Mouse (Mus musculus) CH12.LX (cell line): ENCODE results near the gene Gm10428. TPM values are rescaled to one million over a fixed set of nuclear protein-coding genes. Genes with fewer than 3 reads are reported as not detected.
A peak's percentile ranks its signal among the peaks of the same experiment; 100 is the strongest.

Experiments
- DNase-seq: peaks from one replicate; pipeline ENCODE4 v3.0.0-alpha.2; 2013; ENCODE audit errors: extremely low read depth
- H3K27ac ChIP-seq: 2 replicates; pipeline ENCODE4 v1.5.1; 2012; ENCODE audit warnings: low read depth, mild to moderate bottlenecking, control low read depth, moderate library complexity; ENCODE audit not compliant: insufficient read depth
- H3K27me3 ChIP-seq: replicated peaks from 2 replicates; pipeline ENCODE3; 2012; ENCODE audit warnings: inconsistent platforms
- H3K36me3 ChIP-seq, 2 experiments: replicated peaks in 1 of 2; 2 replicates each; pipeline versions ENCODE3 to v1.6.1; 2012; ENCODE audit warnings: inconsistent platforms in 1 of 2, low read length in 1 of 2, mild to moderate bottlenecking in 1 of 2, mixed read lengths in 1 of 2, moderate library complexity in 1 of 2; ENCODE audit not compliant: control insufficient read depth in 1 of 2, insufficient read depth in 1 of 2
- H3K4me1 ChIP-seq, 2 experiments: 2 replicates each; pipeline ENCODE4 v1.6.1; 2012; ENCODE audit warnings: inconsistent platforms in 1 of 2, moderate library complexity in 1 of 2; ENCODE audit not compliant: insufficient read depth in 2 of 2, control insufficient read depth in 1 of 2
- H3K4me2 ChIP-seq: 2 replicates; pipeline ENCODE4 v1.6.1; 2012; ENCODE audit warnings: low read depth, mild to moderate bottlenecking, control low read depth; ENCODE audit not compliant: poor library complexity, insufficient read depth, severe bottlenecking
- H3K4me3 ChIP-seq, 3 experiments: fragments of 150-350 bp in 1 of 3; sonication (generic) in 1 of 3; replicated peaks in 1 of 3; 2 replicates each; pipeline versions ENCODE3 to v1.5.1; 2011 to 2012; ENCODE audit warnings: low read depth in 2 of 3, low read length in 2 of 3, mild to moderate bottlenecking in 2 of 3, moderate library complexity in 2 of 3, control low read depth in 1 of 3, improper control_type of control experiment in 1 of 3, inconsistent platforms in 1 of 3, mixed read lengths in 1 of 3; ENCODE audit not compliant: poor library complexity in 1 of 3
- H3K79me2 ChIP-seq: replicated peaks from 2 replicates; pipeline ENCODE4 v1.6.1; 2012; ENCODE audit warnings: mild to moderate bottlenecking, moderate library complexity; ENCODE audit not compliant: control insufficient read depth, poor library complexity, insufficient read depth, severe bottlenecking; ENCODE audit errors: extremely low read depth
- H3K9ac ChIP-seq: 2 replicates; pipeline ENCODE4 v1.6.1; 2012; ENCODE audit warnings: low read depth, mild to moderate bottlenecking, control low read depth, moderate library complexity; ENCODE audit not compliant: insufficient read depth
- H3K9me3 ChIP-seq: replicated peaks from 2 replicates; pipeline ENCODE3; 2012; ENCODE audit warnings: low read length, inconsistent platforms, mixed read lengths
- BHLHE40 ChIP-seq: IDR thresholded peaks from 2 replicates; pipeline ENCODE4 v1.6.1; 2011; ENCODE audit warnings: mild to moderate bottlenecking, low read depth, low read length, improper control_type of control experiment
- CTCF ChIP-seq, 2 experiments: IDR thresholded peaks in 1 of 2; conservative IDR thresholded peaks in 1 of 2; 2 replicates each; pipeline ENCODE4 v1.5.1; 2011 to 2012; ENCODE audit warnings: low read depth in 2 of 2, low read length in 2 of 2, improper control_type of control experiment in 1 of 2, inconsistent platforms in 1 of 2, mild to moderate bottlenecking in 1 of 2, moderate library complexity in 1 of 2
- E2F4 ChIP-seq: IDR thresholded peaks from 2 replicates; pipeline ENCODE4 v1.6.1; 2011; ENCODE audit warnings: low read depth, low read length, improper control_type of control experiment; ENCODE audit not compliant: insufficient replicate concordance
- ELF1 ChIP-seq: IDR thresholded peaks from 2 replicates; pipeline ENCODE4 v1.6.1; 2014; ENCODE audit warnings: low read depth, mild to moderate bottlenecking, inconsistent platforms, low read length, improper control_type of control experiment
- KAT2A ChIP-seq: IDR thresholded peaks from 2 replicates; pipeline ENCODE4 v1.6.1; 2012; ENCODE audit warnings: low read length, improper control_type of control experiment, inconsistent platforms; ENCODE audit not compliant: insufficient replicate concordance
- MAZ ChIP-seq: IDR thresholded peaks from 2 replicates; pipeline ENCODE4 v1.6.1; 2012; ENCODE audit warnings: low read depth, mild to moderate bottlenecking, inconsistent platforms, low read length, improper control_type of control experiment, moderate library complexity
- MXI1 ChIP-seq: IDR thresholded peaks from 2 replicates; pipeline ENCODE4 v1.6.1; 2011; ENCODE audit warnings: mild to moderate bottlenecking, low read depth, low read length, improper control_type of control experiment
- RCOR1 ChIP-seq: conservative IDR thresholded peaks from 2 replicates; pipeline ENCODE4 v1.6.1; 2012; ENCODE audit warnings: low read depth, mild to moderate bottlenecking, inconsistent platforms, low read length, improper control_type of control experiment
- SMC3 ChIP-seq: IDR thresholded peaks from 2 replicates; pipeline ENCODE4 v1.6.1; 2011; ENCODE audit warnings: low read depth, low read length, improper control_type of control experiment
- USF2 ChIP-seq: conservative IDR thresholded peaks from 2 replicates; pipeline ENCODE4 v1.6.1; 2011; ENCODE audit warnings: low read depth, low read length, improper control_type of control experiment
- ZC3H11A ChIP-seq: IDR thresholded peaks from 2 replicates; pipeline ENCODE4 v1.6.1; 2012; ENCODE audit warnings: low read depth, mild to moderate bottlenecking, inconsistent platforms, low read length, improper control_type of control experiment
- ZKSCAN1 ChIP-seq: IDR thresholded peaks from 2 replicates; pipeline ENCODE4 v1.6.1; 2012; ENCODE audit warnings: low read depth, inconsistent platforms, low read length, improper control_type of control experiment, borderline replicate concordance
- ZMIZ1 ChIP-seq: IDR thresholded peaks from 2 replicates; pipeline ENCODE4 v1.6.1; 2012; ENCODE audit warnings: low read depth, mild to moderate bottlenecking, inconsistent platforms, low read length, improper control_type of control experiment
- ZNF384 ChIP-seq: IDR thresholded peaks from 2 replicates; pipeline ENCODE4 v1.6.1; 2012; ENCODE audit warnings: low read depth, low read length, improper control_type of control experiment, inconsistent platforms
- dilution Hi-C: fragments of 300-500 bp; cut with MboI; formaldehyde crosslinking; loops from 2 replicates; pipeline ENCODE4 v1.14.3; 2020; ENCODE audit warnings: low sequenced_read_pairs; ENCODE audit not compliant: extremely low pct_unique_long_range_greater_than_20kb, extremely low pct_ligation_motif_present
- in situ Hi-C: fragments of 300-500 bp; cut with MboI; formaldehyde crosslinking; loops from 3 replicates; pipeline ENCODE4 v1.14.3; 2019; ENCODE audit warnings: low sequenced_read_pairs, low pct_ligation_motif_present, low pct_unique_long_range_greater_than_20kb, mixed read lengths
- polyA plus RNA-seq: library from polyadenylated mRNA; unstranded; fragments of >175 nt; gene quantifications from 2 replicates; pipeline ENCODE4 v1.2.1, GENCODE M21; 2012; ENCODE audit warnings: low read depth; ENCODE audit not compliant: insufficient read length
- total RNA-seq, 2 experiments: library from RNA; depleted of rRNA; stranded (reverse); fragments of 300-350 nt in 1 of 2; fragments of >200 nt in 1 of 2; gene quantifications; 2 replicates each; pipeline ENCODE4 v1.2.3; 2012 to 2014

Gene Gm10428
- total and polyA plus RNA-seq, 3 experiments: not detected

DNA sequence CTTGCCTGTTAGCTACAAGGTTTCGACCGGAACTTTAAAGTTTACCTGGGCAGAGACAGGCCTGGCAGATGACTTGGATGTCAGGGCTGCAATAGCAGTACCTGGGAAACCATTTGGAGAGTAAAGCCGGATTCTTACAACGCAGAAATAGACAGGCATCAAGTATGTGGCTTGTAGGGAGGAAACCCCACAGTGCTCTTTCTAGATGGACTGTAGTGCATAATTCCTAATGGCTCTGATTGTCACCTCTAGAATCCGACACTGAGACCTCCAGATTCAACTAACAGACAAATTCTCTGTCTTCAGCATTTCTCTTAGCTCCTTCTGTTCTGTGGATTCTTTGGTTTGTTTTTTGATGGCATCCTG, 20.9 kb upstream of the Gm10428 start:
- Histone ChIP-seq H3K79me2 (no peaks in the 10 kb centered on the region), H3K4me2 (peak overlapping the region; percentile 42), H3K4me1 (peaks cover 2 to 24% of the 10 kb centered on the region in 2 experiments; a peak in 3 of 4 replicates), H3K27me3 (peaks cover 2% of the 10 kb centered on the region), H3K27ac (no peak overlapping the region), H3K4me3 (peak overlapping the region in 2 of 3 experiments; percentile 51 to 61), H3K9ac (no peak overlapping the region), H3K9me3 (no peaks in the 10 kb centered on the region), H3K36me3 (peaks cover 13 to 23% of the 10 kb centered on the region in 2 experiments)
- in situ Hi-C loops: no loop called here
- 0 out of 2 replicates have a peak, but pooled peaks have one; percentile 0 for TF ChIP-seq ELF1
- TF ChIP-seq CTCF (conservative IDR thresholded peaks at IDR 0.05 in 1 of 2, IDR thresholded peaks at IDR 0.05 in 1 of 2; ENCODE audit: low read depth in 2 of 2, low read length in 2 of 2): no peak
- dilution Hi-C loops: no loop called here
- DNase-seq: no peak

GRCm38 (mm10) chr11:62732665-62733064, 20.2 kb upstream of the Gm10428 start:
- no peak overlapping the region for H3K4me3 ChIP-seq
- in situ Hi-C loops (no loop called here), dilution Hi-C loops (no loop called here)
- H3K36me3 ChIP-seq: peaks cover 8 to 17% of the 10 kb centered on the region in 2 experiments
- no peak overlapping the region for H3K9ac ChIP-seq
- H3K27me3 ChIP-seq: peaks cover 2% of the 10 kb centered on the region
- no peaks in the 10 kb centered on the region for H3K9me3 ChIP-seq
- no peaks in the 10 kb centered on the region for H3K79me2 ChIP-seq
- DNase-seq: peak; percentile 37
- no peak overlapping the region for H3K4me2 ChIP-seq
- no peak overlapping the region for H3K27ac ChIP-seq
- peaks cover 2 to 24% of the 10 kb centered on the region in 2 experiments; a peak in 3 of 4 replicates for H3K4me1 ChIP-seq
- TF ChIP-seq USF2: peak; percentile 31; the same call in 1 of the 2 replicates
- no peak for TF ChIP-seq RCOR1
- TF ChIP-seq BHLHE40: 0 out of 2 replicates have a peak, but pooled peaks have one; percentile 36
- TF ChIP-seq, all 38 proteins: peak for 2

DNA sequence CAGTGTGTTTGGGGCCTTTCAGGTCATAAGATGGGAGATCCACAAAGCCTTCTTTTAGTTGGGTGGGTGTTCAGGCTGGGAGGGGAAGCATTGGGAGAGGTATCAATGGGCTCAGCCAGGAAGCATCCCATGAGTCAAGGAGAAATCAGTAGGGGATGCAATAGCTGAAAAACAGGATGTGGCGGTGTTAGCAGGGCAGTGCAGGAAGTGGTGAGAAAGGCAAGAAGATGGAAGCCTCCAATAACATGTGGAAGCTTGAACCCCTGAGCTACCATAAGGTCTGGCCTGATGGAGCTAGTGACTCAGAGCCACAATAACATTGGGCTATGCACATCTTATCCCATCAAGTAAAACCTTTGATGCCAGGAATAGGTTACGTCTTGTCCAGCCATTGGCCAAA, 11.7 kb upstream of the Gm10428 start:
- H3K27me3 ChIP-seq: no peaks in the 10 kb centered on the region
- dilution Hi-C loops: no loop called here

More for the DNA sequence above, 11.7 kb upstream of the Gm10428 start:
- TF ChIP-seq USF2 (no peak), E2F4 (no peak), MAZ (no peak), KAT2A (no peak), ZNF384 (no peak), ZMIZ1 (no peak), ELF1 (no peak), ZC3H11A (no peak), ZKSCAN1 (no peak), SMC3 (no peak), MXI1 (no peak)
- H3K9me3 ChIP-seq: no peaks in the 10 kb centered on the region
- no peaks in the 10 kb centered on the region for H3K79me2 ChIP-seq
- no peak overlapping the region for H3K4me2 ChIP-seq
- H3K4me1 ChIP-seq: no peaks in the 10 kb centered on the region
- H3K27ac ChIP-seq: no peak overlapping the region
- no peaks in the 10 kb centered on the region for H3K36me3 ChIP-seq
- no peak for DNase-seq
- H3K4me3 ChIP-seq: no peak overlapping the region
- no peak overlapping the region for H3K9ac ChIP-seq
- in situ Hi-C loops: no loop called here
